Mouse (Mus musculus) embryo, embryonic 10.5 days (tissue): ENCODE results near the gene Mapkapk2.

Experiments used
- DNase-seq: peaks from one replicate; pipeline ENCODE4 v3.0.0-alpha.2; 2015; ENCODE audit warnings: low spot score

Mapkapk2 gene

GRCm38 (mm10) chr1:131020425-131021310 is 77.0 kb downstream of the Mapkapk2 start:
- no peak for DNase-seq

GRCm38 (mm10) chr1:131019492-131020098 is 78.0 kb downstream of the Mapkapk2 start, which contains the start of gene Il10:
Gene Il10, plus strand, starts transcription at chr1:131019845.
- no peak for DNase-seq

GRCm38 (mm10) chr1:131015879-131016278 is 81.7 kb downstream of the Mapkapk2 start:
- DNase-seq = no peak

- DNase-seq = no peak
These were observed 82.3 kb downstream of the Mapkapk2 start for GRCm38 (mm10) chr1:131015281-131015680.

GRCm38 (mm10) chr1:131013926-131014325 is 83.7 kb downstream of the Mapkapk2 start:
- no peak for DNase-seq

- no peak for DNase-seq
These were observed 85.1 kb downstream of the Mapkapk2 start for GRCm38 (mm10) chr1:131012494-131012893.

- no peak for DNase-seq
These were observed 87.1 kb downstream of the Mapkapk2 start for GRCm38 (mm10) chr1:131010201-131011153.

GRCm38 (mm10) chr1:131006069-131006468 is 91.6 kb downstream of the Mapkapk2 start:
- no peak for DNase-seq
